Mouse (Mus musculus): ENCODE results near the gene Tcte3.
"Not testable (repeated sequence)": the region's sequence is repeated elsewhere in the genome, so short reads cannot be mapped to it uniquely, and the experiment has no call there.

DNA sequence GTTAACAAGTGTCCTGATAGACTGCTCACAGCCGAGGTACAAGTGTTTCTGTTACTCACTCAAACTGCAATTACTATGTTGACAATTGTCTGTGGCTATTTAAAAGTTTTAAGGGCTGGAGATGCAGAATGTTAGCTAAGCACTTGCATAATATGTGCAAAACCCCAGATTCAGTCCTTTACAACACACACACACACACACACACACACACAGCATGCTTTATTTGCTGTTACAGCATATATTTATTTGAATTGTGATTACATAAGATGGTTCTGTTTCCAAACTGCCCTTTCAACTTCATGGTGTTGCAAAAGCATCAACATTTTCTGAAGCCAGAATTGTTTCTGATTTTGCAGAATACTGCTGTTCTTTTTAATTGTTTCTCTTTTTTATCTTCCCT is 9.1 kb upstream of the Tcte3 start:
- TF ChIP-seq GATA1, TAL1 (IDR thresholded peaks at IDR 0.05; ENCODE audit: low read length): not testable (repeated sequence)
